Comparison of ENCODE assay signal across 28 mouse cellular contexts in the genomic region with DNA sequence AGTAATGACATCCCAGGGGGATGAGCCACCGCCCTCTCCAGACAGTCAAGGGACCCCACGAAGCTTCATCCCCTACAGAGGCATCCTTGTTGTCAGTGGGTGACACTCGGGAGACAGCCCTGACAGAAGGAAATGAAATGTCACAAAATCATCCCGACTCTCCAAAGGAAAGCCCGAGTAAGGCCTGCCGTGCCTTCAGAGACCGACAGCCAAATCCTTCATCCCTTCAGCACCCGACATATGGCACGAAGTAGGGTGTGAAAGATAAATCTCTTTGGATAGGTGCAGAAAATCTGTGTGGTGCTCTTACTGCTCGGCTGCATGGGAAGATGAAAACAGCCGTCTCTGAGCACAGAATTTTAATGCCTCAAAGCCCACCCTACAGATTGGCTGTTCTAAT.
A peak's percentile ranks its signal among the peaks of the same experiment; 100 is the strongest.
DNase-seq lines count a peak whose midpoint lies in the region; ATAC-seq and TF ChIP-seq lines count a peak whose summit lies in the region.
"Had no signal": no experiment of that assay in that cellular context is flagged by ENCODE, and none has a peak within 500 bp of the region (broad histone marks: within the 10 kb centered on the region; RNA-seq: fewer than 3 reads in every experiment).

No protein-coding gene starts in this region.

- H3K4me3 ChIP-seq in forebrain, embryonic 16.5 days (replicated peaks; ENCODE audit: low read length): no peak overlapping the region
- no peak overlapping the region for H3K4me3 ChIP-seq in lung, adult 2 months (replicated peaks; ENCODE audit: extremely low read depth, low read depth, low read length)
- H3K4me3 ChIP-seq: embryonic facial prominence, embryonic 12.5 days; erythroblast, embryonic 14.5 days; heart, adult 2 months; heart, embryonic 13.5 days; hindbrain, embryonic 12.5 days; limb, embryonic 13.5 days; liver, embryonic 12.5 days; megakaryocyte, embryonic 14.5 days; midbrain, embryonic 13.5 days had no signal

- H3K36me3 ChIP-seq in forebrain, embryonic 16.5 days (ENCODE audit: control insufficient read depth, insufficient read depth): no peaks in the 10 kb centered on the region
- H3K36me3 ChIP-seq: embryonic facial prominence, embryonic 12.5 days; heart, embryonic 13.5 days; hindbrain, embryonic 12.5 days; limb, embryonic 13.5 days; liver, embryonic 12.5 days; midbrain, embryonic 13.5 days had no signal

- 51% methylated on average over 11 of the region's 11 CpGs for WGBS in forebrain, embryonic 16.5 days
- 70% methylated on average over 11 of the region's 11 CpGs for WGBS in lung, adult 2 months

- peaks cover 27% of the 10 kb centered on the region for H3K4me1 ChIP-seq in forebrain, embryonic 16.5 days (replicated peaks; ENCODE audit: control insufficient read depth, insufficient read depth, low read length)
- H3K4me1 ChIP-seq in lung, adult 2 months (ENCODE audit: control insufficient read depth, insufficient read depth, low read length): no peaks in the 10 kb centered on the region
- H3K4me1 ChIP-seq: embryonic facial prominence, embryonic 12.5 days; limb, embryonic 13.5 days; liver, embryonic 12.5 days had no signal

- H3K27me3 ChIP-seq in forebrain, embryonic 16.5 days (replicated peaks; ENCODE audit: control insufficient read depth, insufficient read depth, low read length): no peaks in the 10 kb centered on the region
- H3K27me3 ChIP-seq: embryonic facial prominence, embryonic 12.5 days; heart, embryonic 13.5 days; hindbrain, embryonic 12.5 days; liver, embryonic 12.5 days; midbrain, embryonic 13.5 days had no signal

- peak overlapping the region; percentile 38 for H3K27ac ChIP-seq in forebrain, embryonic 16.5 days (ENCODE audit: low read length)
- H3K27ac ChIP-seq: embryonic facial prominence, embryonic 12.5 days; heart, adult 2 months; heart, embryonic 13.5 days; hindbrain, embryonic 12.5 days; kidney, postnatal 0 days; limb, embryonic 13.5 days; liver, embryonic 12.5 days; midbrain, embryonic 13.5 days had no signal

- no peak for TF ChIP-seq POLR2A in lung, adult 2 months (IDR thresholded peaks at IDR 0.05; ENCODE audit: borderline replicate concordance, extremely low read depth, low read depth, low read length)

- TF ChIP-seq CTCF in lung, adult 2 months (IDR thresholded peaks at IDR 0.05; ENCODE audit: insufficient read depth, low read length): no peak

- no peak for DNase-seq in cerebellum, adult 11 months
- DNase-seq in frontal cortex, adult 2 months (ENCODE audit: extremely low spot score in 1 of 2, low spot score in 1 of 2): peak; percentile 30 to 66
- DNase-seq in frontal cortex, postnatal 25 days (ENCODE audit: low spot score in 2 of 2): no peak
- DNase-seq in right cerebral cortex, adult 2 months (ENCODE audit: low spot score in 2 of 2): peak; percentile 32 to 46
- DNase-seq in right cerebral cortex, postnatal 14 days: no peak
- no peak for DNase-seq in lung, adult 2 months
- DNase-seq: adrenal gland, postnatal 10 days; gastrocnemius, postnatal 25 days; heart, adult 2 months; heart, postnatal 14 days; kidney, adult 2 months; layer of hippocampus, adult 9-11 months; lung, embryonic 14.5 days; lung, postnatal 36 days; thymus, adult 18-20 months; thymus, postnatal 36 days had no signal

- H3K9ac ChIP-seq in forebrain, embryonic 16.5 days (replicated peaks; ENCODE audit: low read depth, low read length): no peak overlapping the region
- H3K9ac ChIP-seq: embryonic facial prominence, embryonic 12.5 days; heart, embryonic 13.5 days; hindbrain, embryonic 12.5 days; limb, embryonic 13.5 days; liver, embryonic 12.5 days; lung, embryonic 14.5 days; midbrain, embryonic 13.5 days had no signal

- 0 out of 2 replicates have a peak, but pooled peaks have one; percentile 24 for ATAC-seq in cerebellum, adult (ENCODE audit: insufficient number of reproducible peaks, low FRiP score, low TSS enrichment)
- peak; percentile 36; the same call in 1 of the 2 replicates for ATAC-seq in forebrain, embryonic 16.5 days
- ATAC-seq: activated CD4-positive, CD25-positive, alpha-beta regulatory T cell, adult 4 months; liver, embryonic 12.5 days; midbrain, embryonic 13.5 days had no signal

- H3K9me3 ChIP-seq in forebrain, embryonic 16.5 days (ENCODE audit: control insufficient read depth, low read length): no peaks in the 10 kb centered on the region
- H3K9me3 ChIP-seq: embryonic facial prominence, embryonic 12.5 days; heart, embryonic 13.5 days; hindbrain, embryonic 12.5 days; limb, embryonic 13.5 days; liver, embryonic 12.5 days; megakaryocyte, embryonic 14.5 days; midbrain, embryonic 13.5 days had no signal

- no peak overlapping the region for H3K4me2 ChIP-seq in forebrain, embryonic 16.5 days (ENCODE audit: low read length)
- H3K4me2 ChIP-seq: embryonic facial prominence, embryonic 12.5 days; heart, embryonic 13.5 days; hindbrain, embryonic 12.5 days; limb, embryonic 13.5 days; liver, embryonic 12.5 days; lung, embryonic 14.5 days; midbrain, embryonic 13.5 days had no signal

Comparison
In these comparisons a context has a peak if more than half of its experiments do, and no peak if none do; other contexts are left out.
1. DNase-seq: peak in frontal cortex, adult 2 months (2 of 2) and right cerebral cortex, adult 2 months (2 of 2); none in cerebellum, adult 11 months (single experiment), frontal cortex, postnatal 25 days (0 of 2), right cerebral cortex, postnatal 14 days (single experiment) and lung, adult 2 months (single experiment).